Mouse (Mus musculus) MEL (cell line): ENCODE measurements around the gene Ntmt1. TPM values are rescaled to one million over a fixed set of nuclear protein-coding genes. Genes with fewer than 3 reads are reported as not detected.

Experiments
- DNase-seq: peaks from one replicate; pipeline ENCODE4 v3.0.0; 2011; ENCODE audit warnings: low read depth, low spot score
- H3K27ac ChIP-seq: 2 replicates; pipeline ENCODE4 v1.5.1; 2012; ENCODE audit warnings: low read depth, mild to moderate bottlenecking, control low read depth, low read length, moderate library complexity; ENCODE audit not compliant: control insufficient read depth
- H3K27me3 ChIP-seq, 2 experiments: fragments of 150-350 bp in 1 of 2; sonication (generic) in 1 of 2; 2 replicates each; pipeline ENCODE4 v1.6.1; 2012; ENCODE audit warnings: low read length in 2 of 2, mild to moderate bottlenecking in 2 of 2, improper control_type of control experiment in 1 of 2, moderate library complexity in 1 of 2; ENCODE audit not compliant: insufficient read depth in 2 of 2, control insufficient read depth in 1 of 2
- H3K36me3 ChIP-seq, 2 experiments: 2 replicates each; pipeline ENCODE4 v1.6.1; 2012 to 2014; ENCODE audit warnings: low read length in 2 of 2, improper control_type of control experiment in 1 of 2, inconsistent platforms in 1 of 2, mild to moderate bottlenecking in 1 of 2; ENCODE audit not compliant: insufficient read depth in 2 of 2, control insufficient read depth in 1 of 2
- H3K4me1 ChIP-seq, 2 experiments: fragments of 150-350 bp in 1 of 2; sonication (generic) in 1 of 2; 2 replicates each; pipeline ENCODE4 v1.6.1; 2012; ENCODE audit warnings: low read length in 2 of 2, improper control_type of control experiment in 1 of 2, mild to moderate bottlenecking in 1 of 2; ENCODE audit not compliant: insufficient read depth in 2 of 2, control insufficient read depth in 1 of 2
- H3K4me3 ChIP-seq, 2 experiments: fragments of 150-350 bp in 1 of 2; sonication (generic) in 1 of 2; 2 replicates each; pipeline ENCODE4 v1.5.1; 2012; ENCODE audit warnings: low read depth in 2 of 2, low read length in 2 of 2, mild to moderate bottlenecking in 2 of 2, moderate library complexity in 2 of 2, control low read depth in 1 of 2, improper control_type of control experiment in 1 of 2; ENCODE audit not compliant: control insufficient read depth in 1 of 2, insufficient read depth in 1 of 2
- H3K79me2 ChIP-seq: 2 replicates; pipeline ENCODE4 v1.6.1; 2012; ENCODE audit warnings: mild to moderate bottlenecking, low read length, moderate library complexity; ENCODE audit not compliant: control insufficient read depth, poor library complexity, insufficient read depth
- H3K9ac ChIP-seq: 2 replicates; pipeline ENCODE4 v1.6.1; 2012; ENCODE audit warnings: low read depth, mild to moderate bottlenecking, control low read depth, low read length, moderate library complexity; ENCODE audit not compliant: control insufficient read depth, poor library complexity, severe bottlenecking
- H3K9me3 ChIP-seq: fragments of 150-350 bp; sonication (generic); replicated peaks from 2 replicates; pipeline ENCODE4 v1.6.1; 2012; ENCODE audit warnings: mild to moderate bottlenecking, low read length, improper control_type of control experiment, moderate library complexity; ENCODE audit not compliant: insufficient read depth
- BHLHE40 ChIP-seq: IDR thresholded peaks from 2 replicates; pipeline ENCODE4 v1.6.1; 2012; ENCODE audit warnings: low read depth, mild to moderate bottlenecking, inconsistent platforms, low read length, improper control_type of control experiment, borderline replicate concordance
- CTCF ChIP-seq, 3 experiments: IDR thresholded peaks in 2 of 3; conservative IDR thresholded peaks in 1 of 3; 2 replicates each; pipeline ENCODE4 v1.5.1; 2011 to 2012; ENCODE audit warnings: low read length in 3 of 3, low read depth in 2 of 3, mild to moderate bottlenecking in 2 of 3, improper control_type of control experiment in 1 of 3, inconsistent platforms in 1 of 3, mixed read lengths in 1 of 3, moderate library complexity in 1 of 3; ENCODE audit not compliant: control insufficient read depth in 1 of 3, insufficient read depth in 1 of 3, poor library complexity in 1 of 3, severe bottlenecking in 1 of 3
- ETS1 ChIP-seq: IDR thresholded peaks from 2 replicates; pipeline ENCODE4 v1.6.1; 2012; ENCODE audit warnings: low read depth, mild to moderate bottlenecking, inconsistent platforms, low read length, improper control_type of control experiment, moderate library complexity
- GABPA ChIP-seq: IDR thresholded peaks from 2 replicates; pipeline ENCODE4 v1.6.1; 2012; ENCODE audit warnings: low read depth, mild to moderate bottlenecking, inconsistent platforms, low read length, improper control_type of control experiment, moderate library complexity
- HCFC1 ChIP-seq: IDR thresholded peaks from 2 replicates; pipeline ENCODE4 v1.6.1; 2012; ENCODE audit warnings: low read depth, mild to moderate bottlenecking, inconsistent platforms, low read length, improper control_type of control experiment, moderate library complexity
- JUND ChIP-seq: IDR thresholded peaks from 2 replicates; pipeline ENCODE4 v1.6.1; 2011; ENCODE audit warnings: low read depth, mild to moderate bottlenecking, improper control_type of control experiment, low read length
- MEF2A ChIP-seq: IDR thresholded peaks from 2 replicates; pipeline ENCODE4 v1.6.1; 2014; ENCODE audit warnings: low read depth, mild to moderate bottlenecking, inconsistent platforms, low read length, improper control_type of control experiment; ENCODE audit not compliant: poor library complexity, insufficient replicate concordance, severe bottlenecking; ENCODE audit errors: extremely low read depth
- MXI1 ChIP-seq: IDR thresholded peaks from 2 replicates; pipeline ENCODE4 v1.6.1; 2011; ENCODE audit warnings: mild to moderate bottlenecking, low read depth, low read length, improper control_type of control experiment
- MYB ChIP-seq: IDR thresholded peaks from 2 replicates; pipeline ENCODE4 v1.6.1; 2011; ENCODE audit warnings: mild to moderate bottlenecking, low read depth, low read length, improper control_type of control experiment
- NELFE ChIP-seq: IDR thresholded peaks from 2 replicates; pipeline ENCODE4 v1.6.1; 2011; ENCODE audit warnings: low read depth, low read length, improper control_type of control experiment
- NRF1 ChIP-seq: IDR thresholded peaks from 2 replicates; pipeline ENCODE4 v1.6.1; 2014; ENCODE audit warnings: low read depth, mild to moderate bottlenecking, inconsistent platforms, low read length, improper control_type of control experiment, moderate library complexity; ENCODE audit not compliant: poor library complexity, insufficient read depth, severe bottlenecking
- POLR2AphosphoS2 ChIP-seq: IDR thresholded peaks from 2 replicates; pipeline ENCODE4 v1.6.1; 2011; ENCODE audit warnings: low read length, improper control_type of control experiment
- POLR2AphosphoS5 ChIP-seq: IDR thresholded peaks from 2 replicates; pipeline ENCODE4 v1.6.1; 2012; ENCODE audit warnings: low read depth, borderline replicate concordance, mild to moderate bottlenecking, inconsistent platforms, low read length, moderate library complexity, mixed read lengths
- RCOR1 ChIP-seq: IDR thresholded peaks from 2 replicates; pipeline ENCODE4 v1.6.1; 2012; ENCODE audit warnings: low read depth, mild to moderate bottlenecking, inconsistent platforms, low read length, improper control_type of control experiment
- TBP ChIP-seq: IDR thresholded peaks from 2 replicates; pipeline ENCODE4 v1.8.0; 2011; ENCODE audit warnings: low read depth, low read length, improper control_type of control experiment
- USF1 ChIP-seq: IDR thresholded peaks from 2 replicates; pipeline ENCODE4 v1.6.1; 2014; ENCODE audit warnings: low read depth, mild to moderate bottlenecking, inconsistent platforms, low read length, improper control_type of control experiment, moderate library complexity
- USF2 ChIP-seq, 2 experiments: IDR thresholded peaks; 2 replicates each; pipeline ENCODE4 v1.6.1; 2011 to 2012; ENCODE audit warnings: improper control_type of control experiment in 2 of 2, low read length in 2 of 2, borderline replicate concordance in 1 of 2, inconsistent platforms in 1 of 2, low read depth in 1 of 2, mild to moderate bottlenecking in 1 of 2; ENCODE audit not compliant: insufficient read depth in 1 of 2
- ZMIZ1 ChIP-seq: IDR thresholded peaks from 2 replicates; pipeline ENCODE4 v1.6.1; 2012; ENCODE audit warnings: low read depth, mild to moderate bottlenecking, inconsistent platforms, low read length, improper control_type of control experiment, moderate library complexity
- polyA plus RNA-seq, 2 experiments: library from polyadenylated mRNA; stranded (reverse) in 1 of 2; unstranded in 1 of 2; fragments of >175 nt in 1 of 2; fragments of >200 nt in 1 of 2; gene quantifications; 2 replicates each; pipeline versions ENCODE4 v1.2.1 to v1.2.4; 2012; ENCODE audit warnings: low replicate concordance in 2 of 2, low read depth in 1 of 2; ENCODE audit not compliant: insufficient read length in 2 of 2, insufficient read depth in 1 of 2, missing spikeins in 1 of 2
- total RNA-seq: library from RNA; depleted of rRNA; stranded (reverse); fragments of 300-350 nt; gene quantifications from 2 replicates; pipeline ENCODE4 v1.2.3, GENCODE M21; 2012

The Ntmt1 gene
- total and polyA plus RNA-seq, 3 experiments = 58.9 to 83.2 TPM; not detected in 1

GRCm38 (mm10) chr2:30846723-30847122 is 39.1 kb downstream of the Ntmt1 start:
- Histone ChIP-seq H3K36me3 (no peaks in the 10 kb centered on the region), H3K4me1 (no peaks in the 10 kb centered on the region), H3K9me3 (no peaks in the 10 kb centered on the region), H3K9ac (no peak overlapping the region), H3K79me2 (no peaks in the 10 kb centered on the region), H3K27me3 (peaks cover 0 to 11% of the 10 kb centered on the region in 2 experiments; a peak in 3 of 4 replicates), H3K27ac (no peak overlapping the region), H3K4me3 (no peak overlapping the region)
- no peak for DNase-seq
- no peak for TF ChIP-seq NRF1
- no peak for TF ChIP-seq BHLHE40
- no peak for TF ChIP-seq MEF2A
- no peak for TF ChIP-seq MYB
- TF ChIP-seq GABPA = no peak
- TF ChIP-seq RCOR1 = no peak
- no peak for TF ChIP-seq MXI1
- no peak for TF ChIP-seq NELFE
- TF ChIP-seq USF1 = no peak

DNA sequence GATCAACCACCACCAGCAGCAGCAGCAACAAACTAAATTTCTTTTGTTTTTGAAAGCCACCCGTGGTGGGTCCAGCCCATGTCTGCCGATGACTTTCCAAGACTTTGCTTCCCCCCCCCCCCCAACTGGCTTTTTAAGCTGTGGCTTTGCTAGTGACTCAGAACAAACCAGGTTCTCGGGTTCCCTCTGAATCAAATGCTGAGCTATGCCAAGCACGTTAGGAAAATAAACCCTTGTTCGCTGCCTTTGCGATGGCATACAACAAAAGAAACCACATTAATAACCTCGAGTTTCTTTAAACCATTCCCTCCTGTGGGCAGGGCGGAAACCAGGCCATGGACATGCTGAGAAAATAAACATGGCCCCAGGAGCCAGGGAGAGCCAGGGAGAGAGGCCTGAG is 40.6 kb downstream of the Ntmt1 start:
- Histone ChIP-seq H3K79me2 (no peaks in the 10 kb centered on the region), H3K27ac (no peak overlapping the region), H3K4me1 (no peaks in the 10 kb centered on the region), H3K4me3 (no peak overlapping the region), H3K27me3 (peaks cover 0 to 5% of the 10 kb centered on the region in 2 experiments; a peak in 3 of 4 replicates), H3K9me3 (no peaks in the 10 kb centered on the region), H3K9ac (no peak overlapping the region), H3K36me3 (no peaks in the 10 kb centered on the region)
- no peak for DNase-seq
- TF ChIP-seq ZMIZ1 = no peak
- no peak for TF ChIP-seq RCOR1
- no peak for TF ChIP-seq USF2 (IDR thresholded peaks at IDR 0.05; ENCODE audit: borderline replicate concordance in 1 of 2, insufficient read depth in 1 of 2, low read depth in 1 of 2, low read length in 2 of 2)
- TF ChIP-seq NELFE = no peak
- no peak for TF ChIP-seq TBP
- no peak for TF ChIP-seq POLR2AphosphoS2
- no peak for TF ChIP-seq CTCF (IDR thresholded peaks at IDR 0.05 in 2 of 3, conservative IDR thresholded peaks at IDR 0.05 in 1 of 3; ENCODE audit: control insufficient read depth in 1 of 3, insufficient read depth in 1 of 3, low read depth in 2 of 3, low read length in 3 of 3, poor library complexity in 1 of 3, severe bottlenecking in 1 of 3)
- no peak for TF ChIP-seq POLR2AphosphoS5
- TF ChIP-seq MEF2A = no peak
- TF ChIP-seq JUND = no peak
- TF ChIP-seq HCFC1 = no peak
- no peak for TF ChIP-seq ETS1
